Mouse (Mus musculus): Measurements from ENCODE around the gene Vmn1r46. TPM values are rescaled to one million over a fixed set of nuclear protein-coding genes. Genes with fewer than 3 reads are reported as not detected.

Vmn1r46 gene
- total and polyA plus RNA-seq, 3 experiments = not detected

DNA sequence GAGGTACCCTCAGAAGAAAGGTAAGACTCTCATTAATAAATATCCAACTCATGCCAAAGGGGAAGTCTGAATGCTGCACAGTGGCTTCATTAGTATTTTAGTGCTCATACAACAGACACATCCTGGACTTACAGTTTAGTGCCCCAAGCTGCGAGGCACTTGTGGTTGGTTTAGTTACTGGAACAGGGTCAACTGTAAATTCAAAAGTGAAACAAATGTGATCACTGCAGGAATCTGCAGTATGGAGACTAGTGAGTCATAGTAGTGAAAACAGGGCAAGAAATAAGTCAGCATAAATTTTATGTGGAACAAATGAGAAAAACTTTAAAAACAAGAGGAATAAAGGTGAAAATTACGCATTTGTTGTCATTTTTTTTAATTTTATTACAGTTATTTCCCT is 15.6 kb upstream of the Vmn1r46 start:
- Histone ChIP-seq H3K4me2 (ENCODE audit: insufficient read depth, low read depth, poor library complexity, severe bottlenecking) (no peak overlapping the region), H3K27me3 (replicated peaks) (peaks cover 33% of the 10 kb centered on the region), H3K36me3 (replicated peaks in 1 of 2; ENCODE audit: control insufficient read depth in 1 of 2, insufficient read depth in 1 of 2, low read length in 1 of 2) (no peaks in the 10 kb centered on the region), H3K4me1 (ENCODE audit: control insufficient read depth in 1 of 2, insufficient read depth in 2 of 2) (no peaks in the 10 kb centered on the region), H3K27ac (ENCODE audit: insufficient read depth, low read depth) (no peak overlapping the region), H3K4me3 (replicated peaks in 1 of 3; ENCODE audit: low read depth in 2 of 3, low read length in 2 of 3, poor library complexity in 1 of 3) (no peak overlapping the region), H3K9me3 (replicated peaks; ENCODE audit: low read length) (no peaks in the 10 kb centered on the region), H3K79me2 (replicated peaks; ENCODE audit: control insufficient read depth, extremely low read depth, insufficient read depth, poor library complexity, severe bottlenecking) (no peaks in the 10 kb centered on the region), H3K9ac (ENCODE audit: insufficient read depth, low read depth) (no peak overlapping the region)
- in situ Hi-C loops (cut with MboI; ENCODE audit: low pct_ligation_motif_present, low pct_unique_long_range_greater_than_20kb, low sequenced_read_pairs) (loop anchor here (25.0 kb wide), 1 partner anchor 109 kb away; no protein-coding TSS in a partner anchor), dilution Hi-C loops (cut with MboI; ENCODE audit: extremely low pct_ligation_motif_present, extremely low pct_unique_long_range_greater_than_20kb, low sequenced_read_pairs) (no loop called here)
- no peak for DNase-seq (ENCODE audit: extremely low read depth)
- TF ChIP-seq ETS1 (conservative IDR thresholded peaks at IDR 0.05; ENCODE audit: low read depth, low read length) (no peak), CHD2 (IDR thresholded peaks at IDR 0.05; ENCODE audit: low read length) (no peak), SMC3 (IDR thresholded peaks at IDR 0.05; ENCODE audit: low read depth, low read length) (no peak), MAX (IDR thresholded peaks at IDR 0.05; ENCODE audit: low read length) (no peak), BHLHE40 (IDR thresholded peaks at IDR 0.05; ENCODE audit: low read depth, low read length) (no peak), CTCF (conservative IDR thresholded peaks at IDR 0.05 in 1 of 2, IDR thresholded peaks at IDR 0.05 in 1 of 2; ENCODE audit: low read depth in 2 of 2, low read length in 2 of 2) (no peak), IRF4 (IDR thresholded peaks at IDR 0.05; ENCODE audit: low read depth, low read length) (no peak), POLR2AphosphoS2 (IDR thresholded peaks at IDR 0.05; ENCODE audit: low read depth, low read length) (no peak), ZC3H11A (IDR thresholded peaks at IDR 0.05; ENCODE audit: low read depth, low read length) (no peak), RAD21 (IDR thresholded peaks at IDR 0.05; ENCODE audit: low read depth, low read length) (no peak)

DNA sequence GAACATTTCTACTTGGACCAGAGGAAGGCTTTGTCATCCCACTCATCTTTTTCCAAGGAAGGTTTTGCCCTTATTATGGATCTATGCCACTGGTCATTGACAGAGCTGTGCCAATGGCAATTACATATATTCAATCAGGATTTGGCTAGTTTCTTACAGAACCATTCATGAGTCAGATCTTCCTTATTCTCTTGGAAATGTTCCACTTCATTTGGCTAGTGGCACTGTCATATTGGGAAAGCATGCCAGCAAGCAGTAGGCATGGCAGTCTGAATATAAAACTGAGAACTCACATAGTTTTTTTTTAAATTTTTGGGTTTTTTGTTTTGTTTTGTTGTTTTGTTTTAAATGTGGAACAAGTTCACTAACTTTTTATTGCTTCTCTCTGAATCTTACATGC is 2.8 kb upstream of the Vmn1r46 start:
- in situ Hi-C loops (cut with MboI; ENCODE audit: low pct_ligation_motif_present, low pct_unique_long_range_greater_than_20kb, low sequenced_read_pairs) (loop anchor here (25.0 kb wide), 1 partner anchor 96 kb away; no protein-coding TSS in a partner anchor), dilution Hi-C loops (cut with MboI; ENCODE audit: extremely low pct_ligation_motif_present, extremely low pct_unique_long_range_greater_than_20kb, low sequenced_read_pairs) (no loop called here)
- no peak overlapping the region for H3K4me3 ChIP-seq (replicated peaks in 1 of 3; ENCODE audit: low read depth in 2 of 3, low read length in 2 of 3, poor library complexity in 1 of 3)

More for the DNA sequence above, 2.8 kb upstream of the Vmn1r46 start:
- Histone ChIP-seq H3K36me3 (replicated peaks in 1 of 2; ENCODE audit: control insufficient read depth in 1 of 2, insufficient read depth in 1 of 2, low read length in 1 of 2) (no peaks in the 10 kb centered on the region), H3K4me2 (ENCODE audit: insufficient read depth, low read depth, poor library complexity, severe bottlenecking) (no peak overlapping the region), H3K27ac (ENCODE audit: insufficient read depth, low read depth) (no peak overlapping the region), H3K27me3 (replicated peaks) (peaks cover 40% of the 10 kb centered on the region), H3K4me1 (ENCODE audit: control insufficient read depth in 1 of 2, insufficient read depth in 2 of 2) (no peaks in the 10 kb centered on the region), H3K9ac (ENCODE audit: insufficient read depth, low read depth) (no peak overlapping the region), H3K79me2 (replicated peaks; ENCODE audit: control insufficient read depth, extremely low read depth, insufficient read depth, poor library complexity, severe bottlenecking) (no peaks in the 10 kb centered on the region), H3K9me3 (replicated peaks; ENCODE audit: low read length) (no peaks in the 10 kb centered on the region)
- no peak for DNase-seq (ENCODE audit: extremely low read depth)
- TF ChIP-seq PAX5 (IDR thresholded peaks at IDR 0.05; ENCODE audit: low read length) (no peak), MXI1 (IDR thresholded peaks at IDR 0.05; ENCODE audit: low read depth, low read length) (no peak), ETS1 (conservative IDR thresholded peaks at IDR 0.05; ENCODE audit: low read depth, low read length) (no peak), TBP (conservative IDR thresholded peaks at IDR 0.05; ENCODE audit: low read depth, low read length) (no peak), SMC3 (IDR thresholded peaks at IDR 0.05; ENCODE audit: low read depth, low read length) (no peak), TCF12 (IDR thresholded peaks at IDR 0.05; ENCODE audit: low read depth, low read length) (no peak), KAT2A (IDR thresholded peaks at IDR 0.05; ENCODE audit: insufficient replicate concordance, low read length) (no peak), EP300 (IDR thresholded peaks at IDR 0.05; ENCODE audit: low read length) (no peak), USF2 (conservative IDR thresholded peaks at IDR 0.05; ENCODE audit: low read depth, low read length) (no peak), ZKSCAN1 (IDR thresholded peaks at IDR 0.05; ENCODE audit: borderline replicate concordance, low read depth, low read length) (no peak), NELFE (IDR thresholded peaks at IDR 0.05; ENCODE audit: low read depth, low read length) (no peak), MAZ (IDR thresholded peaks at IDR 0.05; ENCODE audit: low read depth, low read length) (no peak), MAFK (IDR thresholded peaks at IDR 0.05; ENCODE audit: insufficient replicate concordance, low read length) (no peak), MEF2A (IDR thresholded peaks at IDR 0.05; ENCODE audit: borderline replicate concordance, low read depth, low read length) (no peak), USF1 (IDR thresholded peaks at IDR 0.05; ENCODE audit: low read depth, low read length) (no peak), MAX (IDR thresholded peaks at IDR 0.05; ENCODE audit: low read length) (no peak), CTCF (conservative IDR thresholded peaks at IDR 0.05 in 1 of 2, IDR thresholded peaks at IDR 0.05 in 1 of 2; ENCODE audit: low read depth in 2 of 2, low read length in 2 of 2) (no peak)

Measured in CH12.LX (cell line).